Mouse (Mus musculus) testis, adult 2 months (tissue): Measurements from ENCODE around the gene Cfdp1. TPM values are rescaled to one million over a fixed set of nuclear protein-coding genes. Genes with fewer than 3 reads are reported as not detected.

Source experiments
- H3K27ac ChIP-seq: fragments of 200-500 bp; 2 replicates; pipeline ENCODE4 v1.5.1; 2012; ENCODE audit warnings: low read depth, low read length; ENCODE audit not compliant: control insufficient read depth, insufficient read depth
- H3K27me3 ChIP-seq: fragments of 200-500 bp; 2 replicates; pipeline ENCODE4 v1.6.1; 2012; ENCODE audit warnings: mild to moderate bottlenecking, low read length, moderate library complexity; ENCODE audit not compliant: control insufficient read depth, insufficient read depth
- H3K36me3 ChIP-seq: fragments of 200-500 bp; 2 replicates; pipeline ENCODE4 v1.6.1; 2012; ENCODE audit warnings: mild to moderate bottlenecking, low read length; ENCODE audit not compliant: control insufficient read depth, insufficient read depth
- H3K4me1 ChIP-seq: fragments of 200-500 bp; 2 replicates; pipeline ENCODE4 v1.6.1; 2012; ENCODE audit warnings: low read length; ENCODE audit not compliant: control insufficient read depth, insufficient read depth
- H3K4me3 ChIP-seq: fragments of 200-500 bp; 2 replicates; pipeline ENCODE4 v1.5.1; 2012; ENCODE audit warnings: low read depth, mild to moderate bottlenecking, low read length, moderate library complexity, mixed read lengths; ENCODE audit not compliant: control insufficient read depth
- CTCF ChIP-seq: fragments of 200-500 bp; IDR thresholded peaks from 2 replicates; pipeline ENCODE4 v1.5.1; 2012; ENCODE audit warnings: low read depth, mild to moderate bottlenecking, inconsistent platforms, low read length, moderate library complexity; ENCODE audit not compliant: control insufficient read depth, insufficient read depth, insufficient replicate concordance
- POLR2A ChIP-seq: fragments of 200-500 bp; IDR thresholded peaks from 2 replicates; pipeline ENCODE4 v1.6.1; 2012; ENCODE audit warnings: low read depth, mild to moderate bottlenecking, inconsistent platforms, low read length, moderate library complexity; ENCODE audit not compliant: control insufficient read depth
- polyA plus RNA-seq: library from polyadenylated mRNA; depleted of rRNA; stranded (reverse); fragments of >200 nt; gene quantifications from 2 replicates; pipeline ENCODE4 v1.2.3, GENCODE M21; 2012

Cfdp1 gene
- polyA plus RNA-seq, 1 experiment = 12.5 TPM

DNA sequence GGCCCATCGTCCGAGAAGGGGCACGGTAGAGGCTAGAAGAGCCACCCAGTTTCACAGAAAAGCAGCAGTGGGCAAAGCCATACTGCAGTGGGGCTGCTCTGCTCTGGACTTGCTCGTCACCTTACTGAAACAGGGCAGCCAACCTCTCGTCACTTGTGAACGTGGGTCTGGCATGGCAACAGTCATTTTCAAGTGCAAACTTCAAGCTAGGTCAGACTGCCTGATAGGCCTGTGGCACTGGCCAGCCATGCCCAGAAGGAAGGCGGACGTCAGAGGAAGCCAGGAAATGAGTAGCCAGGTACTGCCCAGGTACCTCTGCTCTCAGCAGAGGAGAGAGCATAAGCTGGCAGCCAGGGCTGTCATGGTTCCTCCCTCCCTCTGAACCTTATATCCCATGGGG is 113.1 kb downstream of the Cfdp1 start:
- no peak overlapping the region for H3K4me3 ChIP-seq
- no peaks in the 10 kb centered on the region for H3K27me3 ChIP-seq
- H3K27ac ChIP-seq = no peak overlapping the region
- TF ChIP-seq POLR2A = no peak
- TF ChIP-seq CTCF = no peak
- H3K4me1 ChIP-seq = peaks cover 37% of the 10 kb centered on the region
- no peaks in the 10 kb centered on the region for H3K36me3 ChIP-seq

GRCm38 (mm10) chr8:111740301-111740711 is 113.8 kb downstream of the Cfdp1 start:
- no peak overlapping the region for H3K27ac ChIP-seq
- peaks cover 32% of the 10 kb centered on the region for H3K4me1 ChIP-seq
- H3K36me3 ChIP-seq = no peaks in the 10 kb centered on the region
- no peaks in the 10 kb centered on the region for H3K27me3 ChIP-seq
- no peak for TF ChIP-seq CTCF
- no peak for TF ChIP-seq POLR2A
- H3K4me3 ChIP-seq = no peak overlapping the region

DNA sequence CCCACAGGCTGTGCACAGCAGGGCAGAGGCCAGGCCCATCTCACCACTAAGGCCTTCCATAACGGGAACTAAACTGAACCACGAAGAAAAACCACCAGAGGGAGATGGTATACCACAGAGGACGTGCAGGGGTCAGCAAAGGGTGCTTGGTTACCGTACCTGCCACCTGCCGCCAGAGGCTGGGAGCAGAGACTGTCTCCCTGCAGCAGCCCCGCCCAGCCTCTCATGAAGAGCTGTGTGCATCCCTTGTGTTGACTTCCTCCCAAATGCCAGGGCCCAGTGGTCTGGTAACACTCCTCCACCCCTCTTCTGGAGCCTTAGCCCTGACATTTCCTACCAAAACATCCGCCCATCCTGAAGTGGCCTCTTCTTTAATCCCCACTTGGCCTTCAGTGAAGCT is 114.5 kb downstream of the Cfdp1 start:
- H3K4me1 ChIP-seq = peaks cover 26% of the 10 kb centered on the region
- no peaks in the 10 kb centered on the region for H3K36me3 ChIP-seq
- no peak overlapping the region for H3K4me3 ChIP-seq
- no peak overlapping the region for H3K27ac ChIP-seq
- H3K27me3 ChIP-seq = no peaks in the 10 kb centered on the region
- TF ChIP-seq POLR2A = no peak

DNA sequence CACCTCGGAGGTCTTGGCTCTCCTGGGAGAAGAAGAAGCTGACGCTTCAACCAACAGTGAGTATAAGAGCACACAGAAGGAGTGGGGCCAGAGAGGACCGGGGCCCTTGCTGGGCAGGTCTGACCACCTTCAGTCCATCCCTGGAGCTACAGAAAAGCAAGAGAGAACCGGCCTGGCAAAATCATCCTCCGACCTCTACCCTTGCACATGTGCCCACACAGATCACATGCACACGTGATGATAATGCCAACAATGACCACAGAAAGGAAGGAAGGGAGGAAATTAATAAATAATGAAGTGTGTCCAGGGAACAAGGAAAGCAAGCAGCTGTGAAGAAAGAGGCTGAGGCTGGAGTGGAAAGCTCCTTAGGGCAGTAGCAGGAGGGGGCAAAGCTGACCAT is 115.2 kb downstream of the Cfdp1 start:
- H3K27me3 ChIP-seq = no peaks in the 10 kb centered on the region
- H3K27ac ChIP-seq = no peak overlapping the region
- no peak for TF ChIP-seq POLR2A
- TF ChIP-seq CTCF = no peak
- peaks cover 19% of the 10 kb centered on the region for H3K4me1 ChIP-seq
- H3K36me3 ChIP-seq = no peaks in the 10 kb centered on the region
- H3K4me3 ChIP-seq = no peak overlapping the region

- Histone ChIP-seq H3K4me3 (no peak overlapping the region), H3K4me1 (peaks cover 16% of the 10 kb centered on the region)
Observed at GRCm38 (mm10) chr8:111736321-111736720, 117.8 kb downstream of the Cfdp1 start.

DNA sequence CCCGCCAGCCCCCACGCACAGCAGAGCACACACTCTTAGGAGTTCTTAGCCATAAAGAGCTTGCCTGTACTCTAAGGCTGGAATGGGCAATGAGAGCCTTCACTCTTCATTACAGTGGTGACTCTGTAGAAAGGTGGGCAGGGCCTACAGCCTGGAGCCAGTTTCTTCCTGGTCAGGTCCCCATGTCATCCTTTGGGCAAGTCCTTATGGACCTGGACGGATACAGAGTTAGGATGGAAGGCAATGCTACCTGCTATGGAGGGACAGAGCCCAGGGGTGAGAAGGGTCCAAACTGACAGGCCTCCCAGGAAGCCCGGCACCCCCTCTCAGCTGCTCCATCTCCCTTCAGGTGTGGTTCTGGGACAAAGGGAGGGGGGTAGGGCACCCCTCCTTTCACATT is 118.3 kb downstream of the Cfdp1 start:
- no peaks in the 10 kb centered on the region for H3K36me3 ChIP-seq
- peaks cover 21% of the 10 kb centered on the region for H3K4me1 ChIP-seq
- H3K27ac ChIP-seq = no peak overlapping the region
- no peak overlapping the region for H3K4me3 ChIP-seq
- TF ChIP-seq CTCF = no peak
- no peak for TF ChIP-seq POLR2A
- no peaks in the 10 kb centered on the region for H3K27me3 ChIP-seq

More at GRCm38 (mm10) chr8:111736321-111736720, 117.8 kb downstream of the Cfdp1 start:
- Histone ChIP-seq H3K27me3 (no peaks in the 10 kb centered on the region), H3K36me3 (no peaks in the 10 kb centered on the region), H3K27ac (no peak overlapping the region)
- TF ChIP-seq CTCF = no peak
- no peak for TF ChIP-seq POLR2A

DNA sequence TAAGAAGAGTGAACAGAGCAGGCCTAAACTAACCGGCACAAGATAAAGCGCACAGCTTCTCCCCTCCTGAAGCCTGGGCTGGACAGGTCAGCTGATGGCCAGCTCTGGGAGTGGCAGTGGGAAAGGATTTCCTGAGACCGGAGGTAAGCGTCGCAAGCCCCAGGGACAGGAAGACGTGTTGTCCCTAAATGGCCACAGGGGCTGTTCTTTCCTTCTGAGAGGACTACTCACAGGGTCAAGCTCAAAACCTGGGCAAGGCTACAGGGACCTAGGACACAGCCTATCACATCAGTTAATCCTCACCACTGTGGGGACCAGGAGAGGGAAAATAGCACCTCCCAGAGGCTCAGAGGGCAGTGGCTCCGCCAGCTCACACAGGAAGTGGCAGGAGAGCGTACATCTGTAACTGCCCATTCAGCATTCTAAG is 118.7 kb downstream of the Cfdp1 start:
- Histone ChIP-seq H3K4me3 (no peak overlapping the region), H3K27ac (no peak overlapping the region), H3K27me3 (no peaks in the 10 kb centered on the region), H3K4me1 (peaks cover 25% of the 10 kb centered on the region), H3K36me3 (no peaks in the 10 kb centered on the region)
- TF ChIP-seq CTCF (no peak), POLR2A (no peak)

DNA sequence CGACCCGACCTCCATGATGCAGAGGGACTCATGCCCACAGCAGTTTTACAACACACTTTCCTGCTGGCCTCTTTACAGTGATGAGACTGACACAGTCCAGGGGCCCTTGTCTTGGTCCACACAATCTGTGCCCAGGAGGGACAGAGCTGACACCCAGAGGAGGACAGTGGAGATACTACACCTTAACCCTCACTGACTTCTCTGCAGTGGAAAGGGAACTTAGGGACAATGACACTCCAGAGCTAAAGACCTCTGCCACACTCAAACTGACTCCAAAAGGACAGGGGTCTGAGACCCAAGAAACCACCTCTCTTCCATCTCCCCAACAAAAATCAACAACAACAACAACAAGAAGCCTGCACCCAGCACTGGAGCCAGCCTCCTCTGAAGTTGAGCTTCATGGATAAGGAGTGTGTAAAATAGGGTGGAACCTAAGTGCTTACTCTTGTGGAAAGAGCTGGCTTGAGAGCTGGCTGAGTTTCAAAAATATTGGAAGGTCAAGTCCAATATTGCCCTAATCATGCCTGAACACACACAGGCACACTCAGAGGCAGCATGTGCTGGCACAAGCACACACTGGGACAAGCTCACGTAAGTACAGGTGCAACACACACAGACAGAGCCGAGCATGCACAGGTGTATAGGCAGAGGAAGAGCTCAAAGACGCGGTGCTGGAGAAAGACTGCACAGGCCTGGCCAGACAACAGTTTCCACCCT is 119.7 kb downstream of the Cfdp1 start:
- no peak for TF ChIP-seq CTCF
- Histone ChIP-seq H3K27me3 (no peaks in the 10 kb centered on the region), H3K4me1 (peaks cover 34% of the 10 kb centered on the region), H3K27ac (no peak overlapping the region), H3K4me3 (no peak overlapping the region), H3K36me3 (no peaks in the 10 kb centered on the region)
